Mouse (Mus musculus): ENCODE measurements at regions not wholly inside any gene's neighbourhood (a gene's known extent, or its start where the extent isn't known, plus 50 kb on each side); places are given as distances from the start of the nearest gene placed in this dataset.

DNA sequence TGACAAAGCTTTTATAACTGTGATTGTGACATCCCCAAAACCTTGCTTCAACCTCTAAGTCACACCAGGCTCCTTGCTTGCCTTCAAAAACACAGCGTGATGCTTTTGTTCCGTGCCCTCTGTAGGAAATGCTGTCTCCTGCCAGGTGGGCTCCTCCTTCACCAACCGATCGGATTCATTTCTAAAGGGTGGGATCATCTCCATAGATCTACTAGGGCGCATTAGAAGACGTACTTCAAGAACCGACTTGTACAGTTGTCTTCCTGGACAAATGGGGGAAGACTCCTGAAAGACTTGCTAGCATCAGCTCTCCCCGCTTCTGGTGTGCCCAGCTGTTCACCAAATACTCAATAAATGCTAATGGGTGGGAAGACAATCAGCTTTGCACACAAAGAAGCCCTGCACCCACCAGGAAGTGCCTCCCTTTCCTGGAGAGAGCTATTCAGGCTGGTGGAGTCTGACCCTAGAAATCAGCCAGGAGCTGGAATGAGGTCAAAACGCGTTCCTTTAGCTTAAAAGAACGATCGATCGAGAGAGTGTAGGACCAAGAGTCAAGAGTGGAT, 53.0 kb downstream of the Hoxa1 start:
- no peak for DNase-seq (ENCODE audit: extremely low read depth, low read depth, low spot score)

- no peak for DNase-seq (ENCODE audit: extremely low read depth, low read depth, low spot score)
Observed at GRCm38 (mm10) chr6:52104141-52104540, 54.0 kb downstream of the Hoxa1 start.

GRCm38 (mm10) chr6:52103661-52104060, 54.5 kb downstream of the Hoxa1 start:
- no peak for DNase-seq (ENCODE audit: extremely low read depth, low read depth, low spot score)

GRCm38 (mm10) chr6:52102699-52103098, 55.4 kb downstream of the Hoxa1 start:
- no peak for DNase-seq (ENCODE audit: extremely low read depth, low read depth, low spot score)

GRCm38 (mm10) chr6:52102179-52102578, 55.9 kb downstream of the Hoxa1 start:
- DNase-seq (ENCODE audit: extremely low read depth, low read depth, low spot score) = no peak

DNA sequence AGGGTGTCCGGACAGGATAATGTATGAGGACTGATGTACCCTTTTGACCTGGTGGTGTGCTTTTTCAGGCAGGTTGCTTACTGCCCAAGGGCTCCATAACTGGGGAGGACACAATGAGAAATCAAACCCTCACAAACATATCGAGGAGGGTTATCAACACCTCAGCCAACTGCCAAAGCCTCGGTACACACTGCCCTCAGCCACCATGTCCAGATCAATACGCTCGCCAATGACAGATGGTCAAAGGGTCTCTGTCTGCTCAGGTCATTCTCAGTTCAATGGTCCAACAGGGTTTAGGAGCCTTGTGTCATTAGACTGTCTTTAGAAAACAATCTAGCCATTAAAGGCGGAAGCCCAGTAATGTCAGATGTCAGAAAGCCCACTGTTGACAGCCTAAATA, 56.9 kb downstream of the Hoxa1 start:
- DNase-seq (ENCODE audit: extremely low read depth, low read depth, low spot score) = no peak

GRCm38 (mm10) chr6:52098851-52099250, 59.3 kb downstream of the Hoxa1 start:
- DNase-seq (ENCODE audit: extremely low read depth, low read depth, low spot score) = no peak

DNA sequence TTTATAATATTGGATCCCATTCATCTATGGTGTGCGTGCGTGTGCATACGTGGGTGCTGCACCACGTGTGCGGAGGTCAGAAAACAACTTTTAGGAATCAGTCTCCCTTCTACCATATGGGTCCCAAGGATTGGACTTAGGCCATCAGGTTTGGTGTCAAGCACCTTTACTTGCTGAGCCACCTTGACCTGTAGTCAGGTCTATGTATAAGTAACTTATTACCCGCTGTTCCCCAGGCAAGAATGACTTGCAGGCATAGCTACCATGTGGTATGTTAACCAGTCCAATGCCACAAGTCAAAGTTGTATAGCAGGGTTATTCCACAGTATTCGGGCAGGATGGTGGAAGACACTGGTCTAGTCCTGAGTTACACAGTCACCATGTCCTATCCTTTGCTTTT, 62.5 kb downstream of the Hoxa1 start:
- no peak for DNase-seq (ENCODE audit: extremely low read depth, low read depth, low spot score)

DNA sequence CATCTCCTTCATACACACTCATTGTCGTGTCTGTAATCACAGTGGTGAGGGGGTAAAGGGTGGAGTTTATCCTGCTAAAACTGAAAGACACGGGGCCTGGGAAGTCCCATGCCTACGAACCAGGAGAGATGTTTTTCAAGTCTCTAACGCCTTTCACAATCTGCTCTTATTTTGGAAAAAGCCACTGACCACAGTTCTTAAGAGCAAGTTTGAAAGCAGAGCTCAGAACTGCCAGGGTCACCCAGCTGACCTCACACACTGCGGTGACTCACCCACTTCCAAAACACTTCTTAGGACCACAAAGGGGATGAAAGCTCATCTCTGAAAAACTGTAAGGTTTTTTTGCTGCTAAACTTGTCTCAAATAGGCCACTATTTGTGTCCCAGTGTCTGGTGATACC, 66.7 kb downstream of the Hoxa1 start:
- DNase-seq (ENCODE audit: extremely low read depth, low read depth, low spot score) = no peak

DNA sequence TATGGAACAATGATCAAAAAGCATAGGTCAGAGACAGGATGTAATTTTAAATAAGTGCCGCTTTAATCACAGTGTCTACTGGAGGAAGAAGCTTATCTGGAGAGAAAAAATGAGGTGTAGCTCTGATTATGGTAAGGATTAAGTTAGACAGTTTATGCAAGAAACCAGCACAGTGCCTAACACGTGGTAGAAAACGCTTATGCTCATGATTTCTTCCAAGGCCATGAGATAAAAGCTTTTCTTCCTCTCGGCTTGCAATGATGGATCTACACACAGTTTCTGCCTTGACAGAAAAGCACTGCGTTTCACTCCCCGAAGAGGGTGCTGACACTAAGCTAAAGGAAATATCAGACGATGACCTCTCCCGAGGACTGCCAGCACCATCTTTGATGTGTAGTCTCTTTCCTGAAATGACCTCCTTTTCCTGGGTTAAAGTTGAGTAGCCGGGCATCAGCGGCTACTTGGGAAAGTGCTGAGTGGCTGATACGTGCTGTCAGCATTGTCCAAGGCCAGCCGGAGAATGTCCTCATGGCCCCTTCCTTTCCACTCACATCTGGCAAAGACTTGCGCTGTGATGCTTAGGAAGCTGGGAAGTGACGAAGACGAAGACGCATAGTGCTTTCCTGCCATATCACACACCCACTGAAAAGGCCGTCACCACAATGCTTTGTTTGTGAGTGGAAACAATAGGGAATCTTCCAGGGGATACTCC, 72.0 kb downstream of the Hoxa1 start:
- no peak for DNase-seq (ENCODE audit: extremely low read depth, low read depth, low spot score)

- no peak for DNase-seq (ENCODE audit: extremely low read depth, low read depth, low spot score)
Observed at GRCm38 (mm10) chr6:52084622-52085021, 72.3 kb upstream of the Skap2 start.

- no peak for DNase-seq (ENCODE audit: extremely low read depth, low read depth, low spot score)
Observed at GRCm38 (mm10) chr6:52079501-52079900, 67.2 kb upstream of the Skap2 start.

DNA sequence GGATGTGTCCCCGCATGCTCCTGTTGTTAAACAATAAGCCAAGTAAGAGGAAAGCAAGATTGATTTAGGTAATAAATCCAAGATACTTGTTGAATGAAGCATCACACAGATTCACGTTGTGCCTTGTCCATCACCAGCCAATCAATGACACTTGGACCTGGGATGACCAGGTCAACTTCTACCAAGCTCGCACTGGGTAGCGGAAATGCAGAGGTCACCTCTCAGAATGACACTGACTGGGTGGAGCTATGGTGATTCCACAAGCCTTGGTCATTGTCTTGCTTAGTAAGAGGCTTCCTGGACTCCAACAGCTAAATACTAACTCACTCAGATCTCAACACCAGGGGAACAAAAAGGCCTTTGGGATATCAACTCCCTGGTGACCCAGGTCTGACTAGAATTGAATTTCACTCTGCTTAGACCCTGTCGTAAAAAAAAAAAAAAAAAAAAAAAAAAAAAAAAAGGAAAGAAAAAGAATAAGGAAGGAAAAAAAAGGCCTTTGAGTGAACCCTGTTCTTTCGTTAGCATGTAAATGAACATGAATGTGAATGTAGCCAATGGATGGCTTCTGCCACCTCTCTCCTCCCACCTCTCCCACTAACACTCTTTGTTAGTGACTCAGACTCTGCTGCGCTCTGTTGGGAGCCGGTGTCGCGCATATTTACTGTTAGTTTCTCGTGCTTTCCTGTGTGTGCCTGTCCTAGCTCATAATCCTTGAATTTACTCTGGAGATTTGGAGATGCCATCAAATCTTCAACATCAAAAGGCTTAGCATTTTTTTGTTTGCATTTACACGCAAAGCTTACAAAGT, 66.4 kb upstream of the Skap2 start:
- DNase-seq (ENCODE audit: extremely low read depth, low read depth, low spot score) = no peak

- no peak for DNase-seq (ENCODE audit: extremely low read depth, low read depth, low spot score)
Observed at GRCm38 (mm10) chr6:52076179-52076932, 64.0 kb upstream of the Skap2 start.

- no peak for DNase-seq (ENCODE audit: extremely low read depth, low read depth, low spot score)
Observed at GRCm38 (mm10) chr6:52074904-52075303, 62.6 kb upstream of the Skap2 start.

DNA sequence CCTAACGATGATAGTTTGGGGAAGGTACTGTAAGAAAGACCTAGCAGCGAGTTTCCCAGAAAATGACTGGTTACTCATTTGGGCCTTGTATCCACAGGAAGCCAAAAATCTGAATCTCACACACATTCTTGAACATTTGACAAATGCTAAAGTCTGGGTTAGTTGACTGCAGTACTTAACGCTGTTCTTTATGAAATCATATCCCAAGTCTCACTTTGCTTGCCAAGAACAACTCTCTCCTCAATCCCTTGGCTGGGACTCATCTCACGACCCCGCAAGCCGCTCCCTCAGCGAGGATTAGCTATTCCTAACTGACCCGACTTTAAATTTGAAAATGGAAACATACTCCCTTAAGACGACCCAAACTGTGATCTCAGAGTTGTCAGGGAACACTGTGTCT, 54.8 kb upstream of the Skap2 start:
- DNase-seq (ENCODE audit: extremely low read depth, low read depth, low spot score) = no peak

GRCm38 (mm10) chr6:52065652-52066051, 53.3 kb upstream of the Skap2 start:
- no peak for DNase-seq (ENCODE audit: extremely low read depth, low read depth, low spot score)

GRCm38 (mm10) chr6:52064176-52065015, 52.0 kb upstream of the Skap2 start:
- peak; percentile 4 for DNase-seq (ENCODE audit: extremely low read depth, low read depth, low spot score)
